Mouse (Mus musculus) heart, embryonic 15.5 days (tissue): ENCODE results near the gene Svopl. TPM values are rescaled to one million over a fixed set of nuclear protein-coding genes. Genes with fewer than 3 reads are reported as not detected.

Experiments
- ATAC-seq: fragments of 200-750 bp; cut with Nextera tagmentation; replicated peaks from 2 replicates; pipeline ENCODE4 v1.8.0; 2017; ENCODE audit warnings: low read depth, moderate TSS enrichment; ENCODE audit not compliant: insufficient number of reproducible peaks, insufficient read depth, low FRiP score
- H3K27ac ChIP-seq: fragments of 300-500 bp; sonication (generic); 2 replicates; pipeline ENCODE4 v1.5.1; 2015; ENCODE audit warnings: mild to moderate bottlenecking, inconsistent platforms
- H3K27me3 ChIP-seq: fragments of 300-500 bp; sonication (generic); 2 replicates; pipeline ENCODE4 v1.6.1; 2015; ENCODE audit warnings: inconsistent platforms
- H3K36me3 ChIP-seq: fragments of 300-500 bp; sonication (generic); 2 replicates; pipeline ENCODE4 v1.6.1; 2015; ENCODE audit warnings: mild to moderate bottlenecking, inconsistent platforms
- H3K4me1 ChIP-seq: fragments of 300-500 bp; sonication (generic); replicated peaks from 2 replicates; pipeline ENCODE4 v1.6.1; 2015; ENCODE audit warnings: inconsistent platforms
- H3K4me2 ChIP-seq: fragments of 300-500 bp; sonication (generic); 2 replicates; pipeline ENCODE4 v1.6.1; 2015; ENCODE audit warnings: inconsistent platforms, mild to moderate bottlenecking, moderate library complexity
- H3K4me3 ChIP-seq: fragments of 300-500 bp; sonication (generic); 2 replicates; pipeline ENCODE4 v1.5.1; 2015; ENCODE audit warnings: mild to moderate bottlenecking, inconsistent platforms
- H3K9ac ChIP-seq: fragments of 300-500 bp; sonication (generic); 2 replicates; pipeline ENCODE4 v1.6.1; 2015; ENCODE audit warnings: mild to moderate bottlenecking, inconsistent platforms
- H3K9me3 ChIP-seq: fragments of 300-500 bp; sonication (generic); replicated peaks from 2 replicates; pipeline ENCODE4 v1.6.1; 2016; ENCODE audit warnings: inconsistent platforms
- WGBS: fragments of 180-500 bp; shearing (Covaris S2); methylation state at CpG from one replicate; pipeline ENCODE4 v1.1.7; 2015; ENCODE audit warnings: mixed read lengths; 5-methylcytosine and 5-hydroxymethylcytosine counted together
- polyA plus RNA-seq: library from polyadenylated mRNA; unstranded; fragments of >200 nt; fragmentation: Nextera tagmentation; extraction: Ambion mirVana; gene quantifications from 2 replicates; pipeline ENCODE4 v1.2.1, GENCODE M21; 2015

Svopl gene
- 0.20 and 0.24 TPM in 2 replicates for polyA plus RNA-seq

- Histone ChIP-seq H3K4me3 (no peak within 1 kb of the TSS), H3K9ac (no peak within 1 kb of the TSS), H3K4me2 (no peak within 1 kb of the TSS), H3K36me3 (no peaks in the 10 kb centered on the region), H3K4me1 (no peaks in the 10 kb centered on the region), H3K27me3 (no peaks in the 10 kb centered on the region), H3K27ac (no peak within 1 kb of the TSS), H3K9me3 (no peaks in the 10 kb centered on the region)
- 30% methylated on average over 6 of the region's 6 CpGs for WGBS
- no peak for ATAC-seq
Observed at GRCm38 (mm10) chr6:38046838-38047237, at the start of gene Svopl. Gene Svopl, minus strand, starts transcription at chr6:38046996.

DNA sequence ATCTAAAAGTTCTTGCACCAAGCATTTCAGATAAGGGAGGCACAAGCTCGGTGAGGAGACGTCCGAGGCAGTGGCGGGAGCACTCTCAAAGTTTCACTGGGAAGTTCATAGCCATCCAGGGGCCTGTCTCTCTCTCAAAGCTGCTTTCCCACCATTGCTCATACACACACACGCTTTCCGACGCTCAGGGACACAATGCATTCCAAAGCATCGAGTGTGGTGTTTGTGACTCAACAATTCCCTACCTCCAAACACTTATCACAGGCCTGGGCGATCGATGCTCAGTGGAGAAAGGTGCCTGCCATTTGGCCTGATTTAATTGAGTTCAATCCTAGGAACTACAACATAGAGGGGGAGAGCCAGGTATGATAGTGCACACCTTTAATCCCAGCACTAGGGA is 47.9 kb upstream of the Svopl start:
- H3K4me2 ChIP-seq: no peak overlapping the region
- 71% methylated on average over 10 of the region's 10 CpGs for WGBS

GRCm38 (mm10) chr6:38092539-38092938 is 45.7 kb upstream of the Svopl start:
- Histone ChIP-seq H3K36me3 (no peaks in the 10 kb centered on the region), H3K9ac (no peak overlapping the region), H3K4me1 (no peaks in the 10 kb centered on the region), H3K27me3 (no peaks in the 10 kb centered on the region), H3K27ac (no peak overlapping the region), H3K9me3 (no peaks in the 10 kb centered on the region), H3K4me3 (no peak overlapping the region), H3K4me2 (no peak overlapping the region)
- ATAC-seq: no peak
- WGBS: 85% methylated on average over 8 of the region's 8 CpGs

More for the DNA sequence above, 47.9 kb upstream of the Svopl start:
- H3K27me3 ChIP-seq: no peaks in the 10 kb centered on the region
- H3K4me3 ChIP-seq: no peak overlapping the region
- ATAC-seq: no peak
- H3K27ac ChIP-seq: no peak overlapping the region
- no peaks in the 10 kb centered on the region for H3K4me1 ChIP-seq
- no peaks in the 10 kb centered on the region for H3K9me3 ChIP-seq
- H3K36me3 ChIP-seq: no peaks in the 10 kb centered on the region
- no peak overlapping the region for H3K9ac ChIP-seq

DNA sequence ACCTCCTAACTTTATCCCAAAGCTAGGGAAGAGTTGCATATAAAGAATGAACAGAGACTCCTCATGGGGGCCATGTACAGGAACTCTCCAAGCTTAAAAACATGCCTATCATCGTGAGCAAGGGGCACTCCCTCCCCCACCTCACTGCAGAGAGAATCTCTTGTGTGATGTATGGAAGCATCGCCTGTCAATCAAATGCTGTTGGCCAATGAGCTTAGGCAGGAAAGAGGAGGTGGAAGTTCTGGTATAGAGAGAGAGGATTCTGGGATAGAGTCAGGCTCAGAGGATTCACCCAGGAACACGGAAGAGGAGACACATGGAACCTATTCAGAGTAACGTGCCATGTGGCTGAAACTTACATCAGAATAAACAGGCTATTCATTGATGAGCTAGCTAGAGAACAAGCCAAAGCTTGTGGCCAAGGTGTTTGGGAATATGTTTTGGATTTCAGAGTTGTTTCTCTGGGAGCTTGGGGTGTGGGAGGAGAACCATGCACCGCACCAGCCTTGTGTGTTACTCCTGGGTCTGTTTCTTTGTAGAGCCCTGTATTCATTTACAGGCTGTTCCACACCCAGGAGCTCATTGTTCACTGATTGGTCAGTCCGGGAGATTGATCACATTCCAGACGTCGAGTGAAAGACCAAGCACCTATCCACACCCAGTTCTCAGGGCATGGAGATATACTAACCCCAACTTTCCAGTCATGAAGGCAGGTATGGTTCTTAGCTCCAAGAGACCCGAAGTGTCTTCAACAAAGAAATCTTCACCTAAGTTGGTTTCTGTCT is 40.6 kb upstream of the Svopl start:
- ATAC-seq: no peak

DNA sequence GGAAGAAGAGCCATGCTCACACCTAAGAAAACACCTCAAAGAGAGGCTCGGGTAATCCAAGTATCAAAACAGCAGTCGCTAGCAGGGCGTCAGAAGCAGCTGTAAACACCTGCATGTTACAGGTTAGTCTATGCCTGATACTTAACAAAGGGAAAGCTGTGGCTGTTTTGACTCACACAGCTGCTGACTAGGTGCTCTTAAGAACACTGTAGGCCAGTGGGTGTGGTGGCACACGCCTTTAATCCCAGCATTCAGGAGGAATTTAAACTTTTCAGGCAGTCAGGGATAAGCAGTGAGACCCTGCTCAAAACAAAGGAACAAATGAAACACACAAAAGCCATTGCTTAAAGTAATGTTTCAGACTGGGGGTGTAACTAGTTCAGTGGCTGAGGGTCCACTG is 36.4 kb upstream of the Svopl start:
- Histone ChIP-seq H3K27ac (no peak overlapping the region), H3K36me3 (no peaks in the 10 kb centered on the region), H3K4me3 (no peak overlapping the region), H3K4me1 (peaks cover 16% of the 10 kb centered on the region), H3K4me2 (no peak overlapping the region), H3K9me3 (no peaks in the 10 kb centered on the region), H3K27me3 (no peaks in the 10 kb centered on the region), H3K9ac (no peak overlapping the region)
- 46% methylated on average over 4 of the region's 4 CpGs for WGBS
- no peak for ATAC-seq

More for the DNA sequence above, 40.6 kb upstream of the Svopl start:
- 78% methylated on average over 9 of the region's 9 CpGs for WGBS
- no peak overlapping the region for H3K4me2 ChIP-seq
- no peak overlapping the region for H3K9ac ChIP-seq
- no peak overlapping the region for H3K4me3 ChIP-seq
- H3K27ac ChIP-seq: no peak overlapping the region
- no peaks in the 10 kb centered on the region for H3K4me1 ChIP-seq
- no peaks in the 10 kb centered on the region for H3K27me3 ChIP-seq
- no peaks in the 10 kb centered on the region for H3K9me3 ChIP-seq
- no peaks in the 10 kb centered on the region for H3K36me3 ChIP-seq

GRCm38 (mm10) chr6:38081727-38082341 is 35.0 kb upstream of the Svopl start:
- H3K27ac ChIP-seq: peak overlapping the region; percentile 63
- ATAC-seq: peak; percentile 67
- H3K9me3 ChIP-seq: no peaks in the 10 kb centered on the region
- no peak overlapping the region for H3K9ac ChIP-seq
- WGBS: 39% methylated on average over 11 of the region's 11 CpGs
- no peaks in the 10 kb centered on the region for H3K27me3 ChIP-seq
- peaks cover 16% of the 10 kb centered on the region for H3K4me1 ChIP-seq
- H3K36me3 ChIP-seq: no peaks in the 10 kb centered on the region
- peak overlapping the region; percentile 24; the same call in 1 of the 2 replicates for H3K4me2 ChIP-seq
- H3K4me3 ChIP-seq: no peak overlapping the region

GRCm38 (mm10) chr6:38080364-38080763 is 33.6 kb upstream of the Svopl start:
- Histone ChIP-seq H3K4me2 (no peak overlapping the region), H3K27ac (0 out of 2 replicates have a peak overlapping the region, but pooled peaks have one; percentile 7), H3K4me1 (peaks cover 16% of the 10 kb centered on the region), H3K9me3 (no peaks in the 10 kb centered on the region), H3K4me3 (no peak overlapping the region), H3K36me3 (no peaks in the 10 kb centered on the region), H3K27me3 (no peaks in the 10 kb centered on the region), H3K9ac (no peak overlapping the region)
- WGBS: 47% methylated on average over 4 of the region's 4 CpGs
- ATAC-seq: no peak

- WGBS: 88% methylated on average over 3 of the region's 3 CpGs
- Histone ChIP-seq H3K27me3 (no peaks in the 10 kb centered on the region), H3K4me2 (no peak overlapping the region), H3K9ac (no peak overlapping the region), H3K9me3 (no peaks in the 10 kb centered on the region), H3K36me3 (no peaks in the 10 kb centered on the region), H3K4me3 (no peak overlapping the region), H3K27ac (no peak overlapping the region), H3K4me1 (peaks cover 8% of the 10 kb centered on the region)
- ATAC-seq: no peak
Observed at GRCm38 (mm10) chr6:38073592-38073991, 26.8 kb upstream of the Svopl start.

DNA sequence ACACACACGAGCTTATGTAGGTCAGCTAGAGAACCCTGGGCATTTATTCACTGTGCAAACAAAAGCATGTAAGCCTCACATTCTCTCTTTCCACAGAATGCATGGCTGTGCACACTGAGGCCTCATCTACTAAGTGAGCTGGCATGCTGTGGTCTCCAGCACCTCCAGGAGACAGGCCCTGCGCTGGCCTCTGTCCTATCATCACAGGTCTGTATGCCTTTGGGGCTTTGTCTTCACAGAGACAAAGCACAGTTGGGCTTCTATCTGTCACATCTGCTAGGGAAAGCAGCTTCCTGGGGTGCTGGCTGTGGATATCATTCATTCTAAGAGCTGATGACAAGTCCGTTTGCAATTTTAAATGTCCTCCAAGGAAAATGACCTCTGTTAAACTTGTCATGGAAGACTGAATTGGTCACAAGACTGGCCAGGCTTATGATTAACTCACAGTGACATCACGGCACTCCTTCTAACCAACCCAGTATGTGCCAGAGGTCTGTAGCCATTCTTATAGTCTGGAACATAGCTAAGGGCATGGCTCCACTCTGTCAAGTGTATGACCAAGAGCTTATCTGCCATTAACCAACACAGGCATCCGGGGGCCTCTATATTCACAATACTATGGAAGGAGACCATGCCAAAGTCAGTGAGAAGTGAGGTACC is 25.5 kb upstream of the Svopl start:
- Histone ChIP-seq H3K4me1 (peaks cover 8% of the 10 kb centered on the region), H3K27me3 (no peaks in the 10 kb centered on the region), H3K4me3 (no peak overlapping the region), H3K9me3 (no peaks in the 10 kb centered on the region), H3K4me2 (no peak overlapping the region), H3K36me3 (no peaks in the 10 kb centered on the region), H3K27ac (no peak overlapping the region), H3K9ac (no peak overlapping the region)
- no peak; the same call in 1 of the 2 replicates for ATAC-seq
- 48% methylated on average over 5 of the region's 5 CpGs for WGBS

GRCm38 (mm10) chr6:38071256-38071655 is 24.5 kb upstream of the Svopl start:
- Histone ChIP-seq H3K27me3 (no peaks in the 10 kb centered on the region), H3K4me3 (no peak overlapping the region), H3K4me2 (no peak overlapping the region), H3K9ac (no peak overlapping the region), H3K27ac (no peak overlapping the region), H3K9me3 (no peaks in the 10 kb centered on the region), H3K4me1 (peaks cover 8% of the 10 kb centered on the region), H3K36me3 (no peaks in the 10 kb centered on the region)
- WGBS: 77% methylated on average over 4 of the region's 4 CpGs
- ATAC-seq: no peak

GRCm38 (mm10) chr6:38066215-38066614 is 19.4 kb upstream of the Svopl start:
- peak; percentile 70; the same call in 1 of the 2 replicates for ATAC-seq
- Histone ChIP-seq H3K36me3 (peaks cover 3% of the 10 kb centered on the region; the same call in 1 of the 2 replicates), H3K27ac (no peak overlapping the region), H3K4me3 (no peak overlapping the region), H3K9me3 (no peaks in the 10 kb centered on the region), H3K9ac (no peak overlapping the region), H3K4me1 (peaks cover 2% of the 10 kb centered on the region), H3K27me3 (no peaks in the 10 kb centered on the region), H3K4me2 (no peak overlapping the region)
- 2% methylated on average over 5 of the region's 5 CpGs for WGBS
